Mouse (Mus musculus) activated CD4-positive, CD25-positive, alpha-beta regulatory T cell, adult 4 months (primary cell): ENCODE results near the gene Lrch1. TPM values are rescaled to one million over a fixed set of nuclear protein-coding genes. Genes with fewer than 3 reads are reported as not detected.

ENCODE experiments used
- polyA plus RNA-seq, 2 experiments: library from polyadenylated mRNA; unstranded; fragments of 100-300 nt; shearing (Covaris generic); gene quantifications; one replicate each; pipeline ENCODE4 v1.2.1; 2017

Lrch1 gene
- polyA plus RNA-seq, 2 experiments from 2014 or later, result 24.1 to 24.4 TPM

Other genes with a start within 250 kb of the Lrch1 start
- gene Esd, start 215.6 kb downstream of the Lrch1 start, polyA plus RNA-seq, result 100 to 1,000 TPM; 245 to 267 TPM
- 1 to 10 TPM in 1 of 2 experiments, under 1 TPM in 1; 0.12 to 1.3 TPM for gene Rubcnl, start 68.2 kb upstream of the Lrch1 start, polyA plus RNA-seq
- gene Lrrc63, start 183.0 kb upstream of the Lrch1 start, polyA plus RNA-seq, result not detected
- gene Lcp1, start 183.2 kb upstream of the Lrch1 start, polyA plus RNA-seq, result 1,000 to 10,000 TPM; 1,354 to 1,613 TPM